ENCODE assay signal across 11 mouse cellular contexts in genomic region chr19:10039615-10040014, GRCm38 (mm10). TPM values are rescaled to one million over a fixed set of nuclear protein-coding genes. Genes with fewer than 3 reads are reported as not detected.
DNase-seq lines count a peak whose midpoint lies in the region; ATAC-seq and TF ChIP-seq lines count a peak whose summit lies in the region.
"Had no signal": no experiment of that assay in that cellular context is flagged by ENCODE, and none has a peak within 500 bp of the region (broad histone marks: within the 10 kb centered on the region; RNA-seq: fewer than 3 reads in every experiment).

No protein-coding gene starts in this region.

- DNase-seq in heart, postnatal 14 days: no peak
- peak; percentile 22 for DNase-seq in thymus, postnatal 14 days
- no peak for DNase-seq in thymus, postnatal 10 days (ENCODE audit: low spot score in 2 of 2)
- peak; percentile 29 to 34 for DNase-seq in cerebellum, postnatal 36 days
- no peak for DNase-seq in neural tube, embryonic 10.5 days (ENCODE audit: extremely low spot score, low spot score)

- intact Hi-C loops in heart, postnatal 14 days (cut with DNase I): loop anchor here (2.0 to 5.0 kb wide), 2 partner anchors 61 to 158 kb away; partner anchors contain the start of gene Fads2

- no peak for ATAC-seq in heart, embryonic 14.5 days (ENCODE audit: insufficient number of reproducible peaks, insufficient read depth, low FRiP score, low read depth)
- ATAC-seq in frontal cortex, adult (ENCODE audit: low TSS enrichment): no peak
- ATAC-seq: forebrain, embryonic 16.5 days had no signal

- no peaks in the 10 kb centered on the region for H3K27me3 ChIP-seq in heart, embryonic 14.5 days (ENCODE audit: control insufficient read depth, insufficient read depth, low read length)
- H3K27me3 ChIP-seq in small intestine, adult 2 months (ENCODE audit: control insufficient read depth, insufficient read depth, low read length): peaks cover 3% of the 10 kb centered on the region; the same call in 1 of the 2 replicates
- H3K27me3 ChIP-seq: hindbrain, embryonic 15.5 days had no signal

- H3K9me3 ChIP-seq in heart, embryonic 14.5 days (ENCODE audit: control insufficient read depth, low read length): no peaks in the 10 kb centered on the region
- H3K9me3 ChIP-seq: hindbrain, embryonic 15.5 days; midbrain, embryonic 12.5 days had no signal

- TF ChIP-seq CTCF in small intestine, adult 2 months (IDR thresholded peaks at IDR 0.05; ENCODE audit: extremely low read depth, insufficient read length, insufficient replicate concordance, low read depth, low read length): peak; percentile 53; the same call in 1 of the 2 replicates

- peak overlapping the region; percentile 77 to 92 for H3K27ac ChIP-seq in heart, embryonic 14.5 days (replicated peaks in 1 of 2; ENCODE audit: control insufficient read depth in 1 of 2, insufficient read depth in 1 of 2, low read depth in 2 of 2, low read length in 2 of 2)
- no peak overlapping the region for H3K27ac ChIP-seq in small intestine, adult 2 months (ENCODE audit: insufficient read depth, low read depth, low read length)
- H3K27ac ChIP-seq: midbrain, embryonic 12.5 days had no signal

- peak overlapping the region; percentile 41 for H3K4me2 ChIP-seq in heart, embryonic 14.5 days (ENCODE audit: low read length)
- H3K4me2 ChIP-seq: hindbrain, embryonic 15.5 days; midbrain, embryonic 12.5 days had no signal

- TF ChIP-seq POLR2A in small intestine, adult 2 months (IDR thresholded peaks at IDR 0.05; ENCODE audit: low read depth, low read length): no peak

- 77% methylated on average over 2 of the region's 2 CpGs for WGBS in heart, embryonic 14.5 days
- 70% methylated on average over 2 of the region's 2 CpGs for WGBS in small intestine, adult 2 months

- no peak overlapping the region for H3K9ac ChIP-seq in heart, embryonic 14.5 days (ENCODE audit: low read length)
- H3K9ac ChIP-seq: hindbrain, embryonic 15.5 days; midbrain, embryonic 12.5 days had no signal

- peaks cover 19% of the 10 kb centered on the region for H3K36me3 ChIP-seq in heart, embryonic 14.5 days (ENCODE audit: control insufficient read depth, insufficient read depth, low read length)
- H3K36me3 ChIP-seq in small intestine, adult 2 months (ENCODE audit: control insufficient read depth, insufficient read depth, low read length): no peaks in the 10 kb centered on the region
- H3K36me3 ChIP-seq: hindbrain, embryonic 15.5 days; midbrain, embryonic 12.5 days had no signal

- no peak overlapping the region for H3K4me3 ChIP-seq in heart, embryonic 14.5 days (ENCODE audit: control insufficient read depth in 1 of 2, insufficient read depth in 1 of 2, low read depth in 1 of 2, low read length in 2 of 2)
- no peak overlapping the region for H3K4me3 ChIP-seq in small intestine, adult 2 months (ENCODE audit: low read depth, low read length)
- H3K4me3 ChIP-seq: hindbrain, embryonic 15.5 days; midbrain, embryonic 12.5 days had no signal

- peaks cover 38 to 68% of the 10 kb centered on the region in 2 experiments for H3K4me1 ChIP-seq in heart, embryonic 14.5 days (ENCODE audit: control insufficient read depth in 2 of 2, insufficient read depth in 2 of 2, low read length in 2 of 2)
- peaks cover 19% of the 10 kb centered on the region for H3K4me1 ChIP-seq in small intestine, adult 2 months (ENCODE audit: control insufficient read depth, insufficient read depth, insufficient read length, low read length)

RNA-seq across cellular contexts. Expression of gene Fads3, which starts 1.8 kb away (rescaled TPM):
- polyA plus RNA-seq in heart, embryonic 14.5 days (2014; fragmentation: Nextera tagmentation; extraction: Ambion mirVana): 25.3 and 32.5 TPM in 2 replicates
- 10 to 100 TPM; 33.0 to 36.3 TPM for total RNA-seq in heart, postnatal 14 days (2021)
- 7.6 and 18.9 TPM in 2 replicates for polyA plus RNA-seq in small intestine, adult 2 months (2012; rRNA removed)

RNA-seq across cellular contexts. Expression of gene Rab3il1, which starts 38.1 kb away (rescaled TPM):
- 27.6 and 27.7 TPM in 2 replicates for polyA plus RNA-seq in heart, embryonic 14.5 days (2014; fragmentation: Nextera tagmentation; extraction: Ambion mirVana)
- 1 to 10 TPM; 9.7 to 9.9 TPM for total RNA-seq in heart, postnatal 14 days (2021)
- polyA plus RNA-seq in small intestine, adult 2 months (2012; rRNA removed): 4.1 and 4.3 TPM in 2 replicates

RNA-seq across cellular contexts. Expression of gene Best1, which starts 38.2 kb away (rescaled TPM):
- polyA plus RNA-seq in heart, embryonic 14.5 days (2014; fragmentation: Nextera tagmentation; extraction: Ambion mirVana): 0.24 and 0.40 TPM in 2 replicates
- under 1 TPM; 0.17 to 0.29 TPM for total RNA-seq in heart, postnatal 14 days (2021)
- 0.09 and 0.18 TPM in 2 replicates for polyA plus RNA-seq in small intestine, adult 2 months (2012; rRNA removed)

RNA-seq across cellular contexts. Expression of gene Fth1, which starts 59.2 kb away (rescaled TPM):
- 1,816 and 1,859 TPM in 2 replicates for polyA plus RNA-seq in heart, embryonic 14.5 days (2014; fragmentation: Nextera tagmentation; extraction: Ambion mirVana)
- total RNA-seq in heart, postnatal 14 days (2021): 1,000 to 10,000 TPM; 2,034 to 2,074 TPM
- 9,432 and 18,582 TPM in 2 replicates for polyA plus RNA-seq in small intestine, adult 2 months (2012; rRNA removed)

Comparison
In these comparisons a context has a peak if more than half of its experiments do, and no peak if none do; other contexts are left out.
1. DNase-seq: peak in thymus, postnatal 14 days (single experiment) and cerebellum, postnatal 36 days (2 of 2); none in heart, postnatal 14 days (0 of 2), thymus, postnatal 10 days (0 of 2) and neural tube, embryonic 10.5 days (single experiment).